Mouse (Mus musculus) heart, embryonic 14.5 days (tissue): ENCODE data around the gene Map4k3. TPM values are rescaled to one million over a fixed set of nuclear protein-coding genes. Genes with fewer than 3 reads are reported as not detected.

Source experiments
- ATAC-seq: fragments of 200-750 bp; cut with Nextera tagmentation; 2 replicates; pipeline ENCODE4 v1.8.0; 2017; ENCODE audit warnings: low read depth, moderate TSS enrichment; ENCODE audit not compliant: insufficient number of reproducible peaks, insufficient read depth, low FRiP score
- H3K27ac ChIP-seq, 2 experiments: fragments of 200-500 bp in 1 of 2; fragments of 300-500 bp in 1 of 2; sonication (generic) in 1 of 2; replicated peaks in 1 of 2; 2 replicates each; pipeline ENCODE4 v1.5.1; 2012 to 2014; ENCODE audit warnings: low read depth in 2 of 2, low read length in 2 of 2, control low read depth in 1 of 2, mild to moderate bottlenecking in 1 of 2, mixed read lengths in 1 of 2; ENCODE audit not compliant: control insufficient read depth in 1 of 2, insufficient read depth in 1 of 2
- H3K27me3 ChIP-seq: fragments of 300-500 bp; sonication (generic); 2 replicates; pipeline ENCODE4 v1.6.1; 2014; ENCODE audit warnings: mild to moderate bottlenecking, low read length, control low read depth; ENCODE audit not compliant: control insufficient read depth, insufficient read depth
- H3K36me3 ChIP-seq: fragments of 300-500 bp; sonication (generic); 2 replicates; pipeline ENCODE4 v1.6.1; 2014; ENCODE audit warnings: mild to moderate bottlenecking, control low read depth, low read length, mixed read lengths; ENCODE audit not compliant: control insufficient read depth, insufficient read depth
- H3K4me1 ChIP-seq, 2 experiments: fragments of 200-500 bp in 1 of 2; fragments of 300-500 bp in 1 of 2; sonication (generic) in 1 of 2; 2 replicates each; pipeline ENCODE4 v1.6.1; 2012 to 2014; ENCODE audit warnings: low read length in 2 of 2, control low read depth in 1 of 2, mixed read lengths in 1 of 2; ENCODE audit not compliant: control insufficient read depth in 2 of 2, insufficient read depth in 2 of 2
- H3K4me2 ChIP-seq: fragments of 300-500 bp; sonication (generic); 2 replicates; pipeline ENCODE4 v1.6.1; 2014; ENCODE audit warnings: mild to moderate bottlenecking, low read length
- H3K4me3 ChIP-seq, 2 experiments: fragments of 200-500 bp in 1 of 2; fragments of 300-500 bp in 1 of 2; sonication (generic) in 1 of 2; 2 replicates each; pipeline ENCODE4 v1.5.1; 2012 to 2014; ENCODE audit warnings: low read length in 2 of 2, mild to moderate bottlenecking in 2 of 2, control low read depth in 1 of 2, low read depth in 1 of 2, moderate library complexity in 1 of 2; ENCODE audit not compliant: control insufficient read depth in 1 of 2, insufficient read depth in 1 of 2
- H3K9ac ChIP-seq: fragments of 300-500 bp; sonication (generic); 2 replicates; pipeline ENCODE4 v1.6.1; 2014; ENCODE audit warnings: mild to moderate bottlenecking, low read length
- H3K9me3 ChIP-seq: fragments of 300-500 bp; sonication (generic); 2 replicates; pipeline ENCODE4 v1.6.1; 2016; ENCODE audit warnings: low read length, control low read depth; ENCODE audit not compliant: control insufficient read depth
- WGBS: fragments of 180-500 bp; shearing (Covaris S2); extraction: QIAGEN DNeasy Blood & Tissue Kit; methylation state at CpG from one replicate; pipeline ENCODE4 v1.1.7; 2014; 5-methylcytosine and 5-hydroxymethylcytosine counted together
- polyA plus RNA-seq: library from polyadenylated mRNA; unstranded; fragments of >200 nt; fragmentation: Nextera tagmentation; extraction: Ambion mirVana; gene quantifications from 2 replicates; pipeline ENCODE4 v1.2.1, GENCODE M21; 2014

The Map4k3 gene
- 29.1 and 29.6 TPM in 2 replicates for polyA plus RNA-seq

DNA sequence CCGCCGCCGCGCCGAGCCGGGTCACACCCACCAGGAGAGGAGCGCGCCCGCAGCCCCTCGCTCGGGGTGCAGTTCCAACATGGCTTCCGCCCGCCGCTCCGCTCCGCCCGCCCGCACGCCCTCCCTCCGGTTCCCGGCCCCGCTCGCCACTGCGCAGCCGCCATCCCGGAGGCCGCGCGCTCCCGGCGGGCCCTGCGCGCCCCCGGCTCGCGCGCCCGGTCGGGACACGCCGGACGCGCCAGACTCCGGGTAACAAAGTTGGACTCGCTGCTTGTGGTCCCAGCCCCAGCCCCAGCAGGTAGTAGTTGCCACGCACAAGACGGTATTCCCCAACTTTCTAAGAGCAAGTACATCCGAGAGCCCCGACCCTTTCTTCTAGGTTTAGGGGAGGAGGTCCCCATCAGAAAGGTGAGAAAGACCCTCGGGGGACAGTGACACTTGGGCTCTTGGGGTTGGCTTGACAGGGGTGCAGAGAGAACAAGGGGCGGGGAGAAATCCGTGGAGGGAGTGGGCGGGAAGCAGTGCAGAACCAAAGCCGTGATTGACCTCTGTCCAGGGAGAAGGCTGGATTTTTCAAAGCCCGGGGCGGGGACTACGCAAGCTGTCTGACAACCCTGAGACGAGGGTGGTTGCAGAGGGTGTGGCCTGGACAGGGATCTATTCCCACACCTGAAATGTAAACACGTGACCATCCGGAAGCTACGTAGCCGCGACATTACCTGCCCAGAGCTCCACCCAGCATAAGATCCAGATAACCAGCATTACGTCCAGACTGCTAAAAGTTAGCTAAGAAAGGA lies at the start of gene Map4k3:
Map4k3 (minus strand) TSS at position 424 of the 797 bp plus-strand sequence.
- ATAC-seq, result peak; percentile 93
- Histone ChIP-seq H3K4me1 (peaks cover 7 to 43% of the 10 kb centered on the region in 2 experiments), H3K4me3 (peak within 1 kb of the TSS; percentile 94 to 95), H3K27me3 (no peaks in the 10 kb centered on the region), H3K27ac (peak within 1 kb of the TSS; percentile 93 to 98), H3K36me3 (no peaks in the 10 kb centered on the region), H3K4me2 (peak within 1 kb of the TSS; percentile 80), H3K9ac (peak within 1 kb of the TSS; percentile 98), H3K9me3 (0 out of 2 replicates have a peak, but pooled peaks cover 4% of the 10 kb centered on the region)
- under 1% methylated on average over 47 of the region's 64 CpGs for WGBS

DNA sequence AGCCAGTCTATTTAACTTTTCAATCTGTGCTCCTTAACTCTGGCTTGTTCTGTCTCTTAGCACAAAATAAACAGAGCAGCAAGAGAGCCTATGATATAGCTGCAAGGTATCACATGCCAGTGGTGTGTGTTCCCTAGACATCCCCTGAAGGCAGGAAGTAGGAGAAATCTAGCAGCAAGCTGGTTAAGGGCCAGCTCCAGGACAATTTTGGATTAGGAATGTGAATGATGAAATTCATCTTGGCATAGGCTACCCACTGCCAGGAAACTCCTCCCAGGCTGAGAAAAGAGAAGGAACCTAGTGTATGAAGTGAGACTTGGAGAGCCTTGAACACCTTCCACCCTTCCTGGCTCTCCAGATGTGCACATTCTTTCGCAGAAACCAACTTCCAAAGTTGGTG lies 49.3 kb upstream of the Map4k3 start:
- Histone ChIP-seq H3K9me3 (0 out of 2 replicates have a peak, but pooled peaks cover 3% of the 10 kb centered on the region), H3K4me1 (peaks cover 0 to 3% of the 10 kb centered on the region in 2 experiments; a peak in 2 of 4 replicates), H3K4me3 (no peak overlapping the region), H3K4me2 (no peak overlapping the region), H3K27ac (no peak overlapping the region), H3K9ac (no peak overlapping the region), H3K27me3 (no peaks in the 10 kb centered on the region), H3K36me3 (no peaks in the 10 kb centered on the region)
- ATAC-seq, result no peak
- whole genome bisulfite sequencing, result 83% methylated on average over 1 of the region's 1 CpGs

DNA sequence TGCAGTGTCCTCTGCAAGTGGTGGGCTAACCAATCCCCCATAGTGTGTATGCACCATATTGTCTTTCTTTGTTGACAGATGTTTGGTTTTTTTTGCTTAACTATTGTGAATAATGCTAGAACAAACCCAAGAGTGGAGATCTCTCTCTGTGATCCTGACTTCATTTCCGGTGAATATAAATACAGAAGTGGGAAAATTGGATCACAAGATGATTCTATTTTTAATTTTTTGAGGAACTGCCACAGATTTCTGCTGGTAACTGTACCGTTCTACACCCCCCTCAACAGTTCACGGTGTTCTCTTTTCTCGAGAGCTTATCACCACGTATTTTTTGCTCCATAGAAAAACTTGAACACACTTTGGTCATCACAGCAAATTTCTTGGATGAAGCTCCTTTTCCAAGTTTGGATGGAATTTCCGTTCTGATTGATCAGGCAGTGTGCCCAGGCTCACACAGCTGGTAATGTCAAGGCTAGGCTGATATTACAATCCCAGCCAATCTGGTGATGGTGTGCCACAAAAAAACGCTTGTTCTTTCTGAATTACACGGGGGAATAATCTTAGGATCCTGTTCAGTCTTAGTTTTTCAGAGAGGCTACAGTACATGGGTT lies 47.0 kb upstream of the Map4k3 start:
- H3K27me3 ChIP-seq, result no peaks in the 10 kb centered on the region
- H3K4me2 ChIP-seq, result no peak overlapping the region
- H3K4me3 ChIP-seq, result no peak overlapping the region
- WGBS, result 61% methylated on average over 8 of the region's 8 CpGs
- H3K9ac ChIP-seq, result no peak overlapping the region
- 0 out of 2 replicates have a peak, but pooled peaks cover 3% of the 10 kb centered on the region for H3K9me3 ChIP-seq
- H3K4me1 ChIP-seq, result peaks cover 0 to 3% of the 10 kb centered on the region in 2 experiments; a peak in 2 of 4 replicates
- no peak overlapping the region for H3K27ac ChIP-seq
- no peak for ATAC-seq
- no peaks in the 10 kb centered on the region for H3K36me3 ChIP-seq

DNA sequence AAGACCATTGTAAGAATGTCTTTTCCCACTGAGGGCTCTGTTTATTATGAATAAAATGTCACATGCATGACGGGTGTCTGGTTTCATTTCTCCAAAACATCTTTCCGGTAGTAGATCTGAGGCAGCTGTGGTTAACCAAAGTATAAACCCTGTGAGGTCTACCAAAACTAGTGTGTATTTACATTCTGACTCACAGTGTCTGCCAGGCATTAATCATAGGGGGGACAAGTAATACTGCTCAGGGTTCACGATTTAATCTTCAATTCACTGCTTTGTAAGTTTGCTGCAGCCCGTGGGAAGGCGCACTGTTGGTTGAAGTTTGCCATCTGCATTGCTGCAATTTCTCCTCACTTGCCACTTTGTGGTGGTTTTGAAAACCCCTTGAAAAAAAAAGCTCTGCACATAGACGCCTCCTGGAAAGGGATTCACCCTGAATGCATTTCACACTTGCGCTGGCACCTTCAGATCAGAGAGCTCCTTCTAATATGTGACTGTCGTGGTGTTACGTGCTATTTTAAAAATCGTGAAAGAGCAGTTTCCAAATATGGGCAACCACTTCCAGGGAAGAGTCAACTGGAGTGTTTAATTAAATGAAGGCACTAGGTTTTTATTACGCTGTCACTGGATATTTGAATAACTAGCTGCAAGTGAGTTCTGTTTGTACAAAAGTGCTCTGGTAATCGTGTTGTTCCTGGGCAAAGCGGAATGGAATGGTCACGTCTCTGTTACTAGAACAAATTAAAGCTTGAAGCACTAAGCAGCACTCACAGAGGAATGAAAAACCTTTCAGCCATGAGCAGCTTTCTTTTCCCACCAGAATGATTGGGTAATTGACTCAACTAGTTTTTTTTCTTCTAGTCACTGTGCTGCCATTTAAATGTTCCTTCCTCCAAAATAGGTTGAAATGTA lies 44.5 kb upstream of the Map4k3 start:
- H3K27me3 ChIP-seq, result no peaks in the 10 kb centered on the region
- 0 out of 2 replicates have a peak, but pooled peaks cover 9% of the 10 kb centered on the region for H3K9me3 ChIP-seq
- WGBS, result 56% methylated on average over 14 of the region's 14 CpGs
- H3K4me3 ChIP-seq, result no peak overlapping the region
- no peaks in the 10 kb centered on the region for H3K36me3 ChIP-seq
- H3K27ac ChIP-seq, result no peak overlapping the region; a peak in 1 of 4 replicates
- no peak for ATAC-seq
- no peak overlapping the region for H3K9ac ChIP-seq
- H3K4me2 ChIP-seq, result peak overlapping the region; percentile 31; the same call in 1 of the 2 replicates
- H3K4me1 ChIP-seq, result peaks cover 0 to 3% of the 10 kb centered on the region in 2 experiments; a peak in 2 of 4 replicates

DNA sequence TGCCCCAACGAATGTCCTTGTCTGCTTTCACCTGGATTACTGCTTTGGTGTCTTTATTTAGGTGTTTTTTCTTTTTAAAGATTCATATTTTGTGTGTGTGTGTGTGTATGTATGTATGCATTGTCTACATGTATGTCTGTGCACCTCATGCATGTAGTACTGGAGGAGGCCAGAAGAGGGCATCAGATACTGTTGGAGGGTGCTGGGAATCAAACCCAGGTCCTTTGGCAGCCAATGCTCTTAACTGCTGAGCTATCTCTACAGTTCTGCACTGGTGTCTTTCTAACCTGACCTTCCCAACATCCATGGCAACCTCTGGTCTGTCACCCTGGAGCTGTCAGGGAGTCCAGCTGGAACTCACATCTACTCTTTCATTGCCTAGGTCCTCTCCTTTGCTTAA lies 41.8 kb upstream of the Map4k3 start:
- H3K4me3 ChIP-seq, result no peak overlapping the region
- 72% methylated on average over 1 of the region's 1 CpGs for WGBS
- H3K9me3 ChIP-seq, result 0 out of 2 replicates have a peak, but pooled peaks cover 6% of the 10 kb centered on the region
- H3K27ac ChIP-seq, result no peak overlapping the region
- no peak for ATAC-seq
- H3K9ac ChIP-seq, result no peak overlapping the region
- no peaks in the 10 kb centered on the region for H3K27me3 ChIP-seq
- H3K36me3 ChIP-seq, result no peaks in the 10 kb centered on the region
- peaks cover 0 to 3% of the 10 kb centered on the region in 2 experiments; a peak in 2 of 4 replicates for H3K4me1 ChIP-seq
- no peak overlapping the region for H3K4me2 ChIP-seq

DNA sequence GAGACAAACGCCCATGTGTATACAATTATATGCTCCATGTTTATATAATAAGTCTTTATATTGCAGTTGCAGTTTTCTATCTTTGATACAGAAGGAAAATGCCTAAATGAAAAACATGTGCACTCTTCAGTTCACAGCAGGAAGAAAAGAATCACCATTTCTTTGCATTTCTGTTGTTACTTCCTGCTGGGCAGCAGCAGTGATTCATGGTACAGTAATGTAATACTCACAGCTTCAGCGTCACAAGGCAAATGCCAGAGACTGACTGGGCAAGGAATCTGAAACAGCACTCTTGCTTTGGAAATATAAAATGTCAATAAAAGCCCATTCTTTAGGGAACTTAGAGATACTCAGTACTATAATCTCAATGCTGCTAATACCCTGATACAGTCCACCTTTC lies 36.9 kb upstream of the Map4k3 start:
- H3K4me1 ChIP-seq, result peaks cover 17 to 19% of the 10 kb centered on the region in 2 experiments
- H3K36me3 ChIP-seq, result no peaks in the 10 kb centered on the region
- H3K9me3 ChIP-seq, result 0 out of 2 replicates have a peak, but pooled peaks cover 6% of the 10 kb centered on the region
- ATAC-seq, result no peak
- no peak overlapping the region for H3K9ac ChIP-seq
- H3K27ac ChIP-seq, result no peak overlapping the region
- no peaks in the 10 kb centered on the region for H3K27me3 ChIP-seq
- WGBS, result 58% methylated on average over 2 of the region's 2 CpGs
- H3K4me3 ChIP-seq, result no peak overlapping the region
- no peak overlapping the region for H3K4me2 ChIP-seq
